Mouse (Mus musculus) midbrain, embryonic 16.5 days (tissue): ENCODE results near the gene Kif11. TPM values are rescaled to one million over a fixed set of nuclear protein-coding genes. Genes with fewer than 3 reads are reported as not detected.

Experiments
- ATAC-seq: fragments of 200-750 bp; cut with Nextera tagmentation; 2 replicates; pipeline ENCODE4 v1.8.0; 2017; ENCODE audit warnings: moderate TSS enrichment
- H3K27ac ChIP-seq: fragments of 300-500 bp; sonication (generic); 2 replicates; pipeline ENCODE4 v1.5.1; 2014; ENCODE audit warnings: mild to moderate bottlenecking, low read length, mixed read lengths
- H3K27me3 ChIP-seq: fragments of 300-500 bp; sonication (generic); 2 replicates; pipeline ENCODE4 v1.6.1; 2014; ENCODE audit warnings: low read depth, low read length, mixed read lengths; ENCODE audit not compliant: control insufficient read depth, insufficient read depth
- H3K36me3 ChIP-seq: fragments of 300-500 bp; sonication (generic); 2 replicates; pipeline ENCODE4 v1.6.1; 2014; ENCODE audit warnings: mild to moderate bottlenecking, low read length, moderate library complexity, mixed read lengths; ENCODE audit not compliant: control insufficient read depth, insufficient read depth
- H3K4me1 ChIP-seq: fragments of 300-500 bp; sonication (generic); 2 replicates; pipeline ENCODE4 v1.6.1; 2014; ENCODE audit warnings: mild to moderate bottlenecking, low read length, mixed read lengths; ENCODE audit not compliant: control insufficient read depth, insufficient read depth
- H3K4me2 ChIP-seq: fragments of 300-500 bp; sonication (generic); 2 replicates; pipeline ENCODE4 v1.6.1; 2014; ENCODE audit warnings: mild to moderate bottlenecking, low read length, mixed read lengths
- H3K4me3 ChIP-seq: fragments of 300-500 bp; sonication (generic); 2 replicates; pipeline ENCODE4 v1.5.1; 2014; ENCODE audit warnings: low read depth, mild to moderate bottlenecking, low read length, moderate library complexity, mixed read lengths
- H3K9ac ChIP-seq: fragments of 300-500 bp; sonication (generic); 2 replicates; pipeline ENCODE4 v1.6.1; 2014; ENCODE audit warnings: low read depth, low read length, mixed read lengths
- H3K9me3 ChIP-seq: fragments of 300-500 bp; sonication (generic); replicated peaks from 2 replicates; pipeline ENCODE4 v1.6.1; 2014; ENCODE audit warnings: mild to moderate bottlenecking, low read length, mixed read lengths; ENCODE audit not compliant: control insufficient read depth, poor library complexity, severe bottlenecking
- WGBS: fragments of 180-500 bp; shearing (Covaris S2); extraction: QIAGEN DNeasy Blood & Tissue Kit; methylation state at CpG from one replicate; pipeline ENCODE4 v1.1.7; 2014; 5-methylcytosine and 5-hydroxymethylcytosine counted together
- polyA plus RNA-seq: library from polyadenylated mRNA; unstranded; fragments of >200 nt; fragmentation: Nextera tagmentation; extraction: Ambion mirVana; gene quantifications from 2 replicates; pipeline ENCODE4 v1.2.1, GENCODE M21; 2015

The Kif11 gene
- polyA plus RNA-seq, 1 experiment from 2014 or later, result 6.3 TPM

- Histone ChIP-seq H3K4me1 (peaks cover 1% of the 10 kb centered on the region; the same call in 1 of the 2 replicates), H3K4me3 (no peak overlapping the region), H3K9ac (no peak overlapping the region), H3K9me3 (no peaks in the 10 kb centered on the region), H3K4me2 (no peak overlapping the region), H3K27me3 (no peaks in the 10 kb centered on the region), H3K27ac (no peak overlapping the region), H3K36me3 (no peaks in the 10 kb centered on the region)
- WGBS, result 91% methylated on average over 4 of the region's 4 CpGs
- no peak for ATAC-seq
These were observed 6.3 kb upstream of the Kif11 start for GRCm38 (mm10) chr19:37369921-37370320.

GRCm38 (mm10) chr19:37370356-37370755, 5.8 kb upstream of the Kif11 start:
- 84% methylated on average over 5 of the region's 5 CpGs for WGBS

GRCm38 (mm10) chr19:37374941-37375754, 1.1 kb upstream of the Kif11 start:
- no peaks in the 10 kb centered on the region for H3K36me3 ChIP-seq
- ATAC-seq, result peak; percentile 0; the same call in 1 of the 2 replicates
- H3K4me3 ChIP-seq, result peak overlapping the region; percentile 81
- H3K4me2 ChIP-seq, result peak overlapping the region; percentile 62
- H3K9ac ChIP-seq, result peak overlapping the region; percentile 78
- peak overlapping the region; percentile 94 for H3K27ac ChIP-seq
- no peaks in the 10 kb centered on the region for H3K9me3 ChIP-seq
- peaks cover 11% of the 10 kb centered on the region; the same call in 1 of the 2 replicates for H3K4me1 ChIP-seq
- no peaks in the 10 kb centered on the region for H3K27me3 ChIP-seq
- 23% methylated on average over 7 of the region's 7 CpGs for WGBS

More at GRCm38 (mm10) chr19:37370356-37370755, 5.8 kb upstream of the Kif11 start:
- Histone ChIP-seq H3K4me2 (no peak overlapping the region), H3K4me3 (no peak overlapping the region), H3K27ac (no peak overlapping the region), H3K4me1 (peaks cover 5% of the 10 kb centered on the region; the same call in 1 of the 2 replicates), H3K9ac (no peak overlapping the region), H3K9me3 (no peaks in the 10 kb centered on the region), H3K27me3 (no peaks in the 10 kb centered on the region), H3K36me3 (no peaks in the 10 kb centered on the region)
- ATAC-seq, result no peak

GRCm38 (mm10) chr19:37376841-37377240, 638 bp downstream of the Kif11 start:
- H3K27ac ChIP-seq, result no peak overlapping the region
- H3K27me3 ChIP-seq, result no peaks in the 10 kb centered on the region
- H3K36me3 ChIP-seq, result no peaks in the 10 kb centered on the region
- H3K4me3 ChIP-seq, result peak overlapping the region; percentile 81
- H3K9me3 ChIP-seq, result no peaks in the 10 kb centered on the region
- H3K9ac ChIP-seq, result no peak overlapping the region
- H3K4me2 ChIP-seq, result peak overlapping the region; percentile 67
- WGBS, result 2% methylated on average over 11 of the region's 11 CpGs
- no peak for ATAC-seq
- peaks cover 11% of the 10 kb centered on the region; the same call in 1 of the 2 replicates for H3K4me1 ChIP-seq

- peaks cover 11% of the 10 kb centered on the region; the same call in 1 of the 2 replicates for H3K4me1 ChIP-seq
- H3K9ac ChIP-seq, result no peak overlapping the region
- no peak overlapping the region for H3K4me3 ChIP-seq
- ATAC-seq, result no peak
- WGBS, result 24% methylated on average over 8 of the region's 8 CpGs
- no peak overlapping the region for H3K27ac ChIP-seq
- H3K4me2 ChIP-seq, result peak overlapping the region; percentile 12; the same call in 1 of the 2 replicates
- no peaks in the 10 kb centered on the region for H3K27me3 ChIP-seq
- no peaks in the 10 kb centered on the region for H3K36me3 ChIP-seq
- H3K9me3 ChIP-seq, result no peaks in the 10 kb centered on the region
These were observed 1.3 kb downstream of the Kif11 start for GRCm38 (mm10) chr19:37377404-37377990.

- Histone ChIP-seq H3K4me2 (no peak overlapping the region), H3K27me3 (no peaks in the 10 kb centered on the region), H3K4me3 (no peak overlapping the region), H3K36me3 (no peaks in the 10 kb centered on the region), H3K4me1 (peaks cover 11% of the 10 kb centered on the region; the same call in 1 of the 2 replicates), H3K9ac (no peak overlapping the region), H3K27ac (no peak overlapping the region), H3K9me3 (no peaks in the 10 kb centered on the region)
- ATAC-seq, result no peak
- WGBS, result 82% methylated on average over 6 of the region's 6 CpGs
These were observed 2.6 kb downstream of the Kif11 start for GRCm38 (mm10) chr19:37378816-37379215.

- H3K27ac ChIP-seq, result no peak overlapping the region
- H3K4me2 ChIP-seq, result no peak overlapping the region
- 81% methylated on average over 3 of the region's 3 CpGs for WGBS
- H3K36me3 ChIP-seq, result no peaks in the 10 kb centered on the region
- H3K4me3 ChIP-seq, result no peak overlapping the region
- no peak for ATAC-seq
- H3K27me3 ChIP-seq, result no peaks in the 10 kb centered on the region
- no peaks in the 10 kb centered on the region for H3K4me1 ChIP-seq
- no peak overlapping the region for H3K9ac ChIP-seq
- H3K9me3 ChIP-seq, result no peaks in the 10 kb centered on the region
These were observed 9.9 kb downstream of the Kif11 start for GRCm38 (mm10) chr19:37386126-37386525.

- H3K36me3 ChIP-seq, result no peaks in the 10 kb centered on the region
- no peak for ATAC-seq
- no peak overlapping the region for H3K4me2 ChIP-seq
- no peak overlapping the region for H3K4me3 ChIP-seq
- no peak overlapping the region for H3K27ac ChIP-seq
- H3K27me3 ChIP-seq, result no peaks in the 10 kb centered on the region
- WGBS, result 93% methylated on average over 3 of the region's 3 CpGs
- H3K9ac ChIP-seq, result no peak overlapping the region
- no peaks in the 10 kb centered on the region for H3K9me3 ChIP-seq
- H3K4me1 ChIP-seq, result no peaks in the 10 kb centered on the region
These were observed 15.7 kb downstream of the Kif11 start for GRCm38 (mm10) chr19:37391869-37392268.

GRCm38 (mm10) chr19:37396279-37396678, 20.1 kb downstream of the Kif11 start:
- Histone ChIP-seq H3K4me1 (no peaks in the 10 kb centered on the region), H3K4me3 (no peak overlapping the region), H3K4me2 (no peak overlapping the region), H3K27me3 (no peaks in the 10 kb centered on the region), H3K36me3 (no peaks in the 10 kb centered on the region), H3K9me3 (no peaks in the 10 kb centered on the region), H3K9ac (no peak overlapping the region), H3K27ac (no peak overlapping the region)
- 99% methylated on average over 3 of the region's 3 CpGs for WGBS
- no peak for ATAC-seq
